Mouse (Mus musculus) G1E (cell line): ENCODE results near the gene Adad1.

Experiments used
- CTCF ChIP-seq: IDR thresholded peaks from 2 replicates; pipeline ENCODE4 v1.5.1; 2012; ENCODE audit warnings: low read depth, low read length, inconsistent platforms, mixed read lengths
- GATA1 ChIP-seq: IDR thresholded peaks from 2 replicates; pipeline ENCODE4 v1.6.1; 2012; ENCODE audit warnings: borderline replicate concordance, low read length, inconsistent platforms, mixed read lengths

DNA sequence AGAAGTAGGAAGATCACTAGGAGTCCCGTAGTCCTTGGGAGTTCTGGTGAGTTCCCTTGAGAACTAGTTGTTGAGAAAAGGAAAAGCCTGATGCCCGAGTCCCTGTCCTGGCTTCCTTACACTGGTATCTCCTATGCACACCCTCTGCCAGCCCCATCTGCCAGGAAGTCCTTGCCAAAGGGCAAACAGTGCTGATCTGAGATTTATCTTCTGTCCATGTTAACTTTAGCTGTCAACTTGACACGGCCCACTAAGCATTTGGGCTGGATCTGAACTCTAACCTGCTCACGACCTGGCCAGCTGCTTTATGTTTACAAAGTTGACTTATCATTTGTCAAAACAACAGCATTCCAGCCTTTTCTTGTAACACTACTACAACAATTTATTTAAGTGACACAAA lies 73.9 kb downstream of the Adad1 start:
- TF ChIP-seq CTCF: no peak
- TF ChIP-seq GATA1: no peak
